Mouse (Mus musculus) heart, adult 8-10 months (tissue): ENCODE data around the gene Nomo1. TPM values are rescaled to one million over a fixed set of nuclear protein-coding genes. Genes with fewer than 3 reads are reported as not detected.

ENCODE experiments used
- total RNA-seq, 4 experiments: library from RNA; stranded (reverse); gene quantifications; 2 replicates each; pipeline ENCODE4 v1.2.4; 2022

Gene Nomo1
- total RNA-seq, 4 experiments from 2014 or later = 87.3 to 107 (median 96.3) TPM

Other genes with a start within 250 kb of the Nomo1 start
- gene Lmtk3, start 250.0 kb upstream of the Nomo1 start, total RNA-seq = under 1 TPM in 1 of 4 experiments, not detected in 3; 0.22 TPM
- gene Sult2b1, start 249.0 kb upstream of the Nomo1 start, total RNA-seq = not detected
- 10 to 100 TPM; 54.0 to 65.5 (median 62.1) TPM for gene Cyth2, start 219.1 kb upstream of the Nomo1 start, total RNA-seq
- gene Kcnj14, start 208.9 kb upstream of the Nomo1 start, total RNA-seq = 1 to 10 TPM in 3 of 4 experiments, under 1 TPM in 1; 0.87 to 6.1 (median 3.1) TPM
- 10 to 100 TPM; 10.2 to 16.0 (median 13.6) TPM for gene Grwd1, start 202.8 kb upstream of the Nomo1 start, total RNA-seq
- gene Kdelr1, start 160.9 kb upstream of the Nomo1 start, total RNA-seq = 100 to 1,000 TPM; 115 to 134 (median 127) TPM
- gene Grin2d, start 155.3 kb upstream of the Nomo1 start, total RNA-seq = 1 to 10 TPM; 1.1 to 2.2 (median 1.3) TPM
- not detected for gene Syngr4, start 137.0 kb upstream of the Nomo1 start, total RNA-seq
- 100 to 1,000 TPM; 115 to 143 (median 126) TPM for gene Tmem143, start 136.8 kb upstream of the Nomo1 start, total RNA-seq
- 10 to 100 TPM; 17.3 to 24.6 (median 22.3) TPM for gene Emp3, start 112.3 kb upstream of the Nomo1 start, total RNA-seq
- gene Ccdc114, start 109.6 kb upstream of the Nomo1 start, total RNA-seq = 1 to 10 TPM in 3 of 4 experiments, under 1 TPM in 1; 0.66 to 1.4 (median 1.2) TPM
- not detected for gene Abcc6, start 3.4 kb upstream of the Nomo1 start, total RNA-seq
- gene Kcnj11, start 67.1 kb downstream of the Nomo1 start, total RNA-seq = 100 to 1,000 TPM; 130 to 134 (median 132) TPM
- gene Abcc8, start 146.3 kb downstream of the Nomo1 start, total RNA-seq = 10 to 100 TPM; 39.5 to 54.6 (median 45.7) TPM
- gene Ush1c, start 204.8 kb downstream of the Nomo1 start, total RNA-seq = 1 to 10 TPM; 3.8 to 6.9 (median 5.6) TPM
- gene Otog, start 207.3 kb downstream of the Nomo1 start, total RNA-seq = under 1 TPM; 0.03 to 0.06 (median 0.06) TPM